Mouse (Mus musculus) ovary, adult 10 weeks (tissue): Measurements from ENCODE around the gene Olfr788. TPM values are rescaled to one million over a fixed set of nuclear protein-coding genes. Genes with fewer than 3 reads are reported as not detected.

Source experiments
- polyA plus RNA-seq: library from polyadenylated mRNA; stranded (reverse); fragments of 350-450 nt; fragmentation: Illumina TruSeq; extraction: RNeasy Lipid Tissue Mini Kit (QIAGEN cat#74804); gene quantifications from one replicate; pipeline ENCODE4 v1.2.3, GENCODE M21; 2014

Olfr788 gene
- not detected for polyA plus RNA-seq

GRCm38 (mm10) chr10:129470698-129471097 is at the start of gene Olfr788:
Gene Olfr788 (plus strand): TSS chr10:129470998.

GRCm38 (mm10) chr10:129427006-129427405 is 43.8 kb upstream of the Olfr788 start, which contains the start of gene Olfr786:
Gene Olfr786 (plus strand): TSS chr10:129427306.

GRCm38 (mm10) chr10:129461562-129461961 is 9.2 kb upstream of the Olfr788 start, which contains the start of gene Olfr787:
Gene Olfr787 (plus strand): TSS chr10:129461862.

GRCm38 (mm10) chr10:129484452-129484851 is 13.7 kb downstream of the Olfr788 start, which contains the start of gene Olfr789:
Gene Olfr789 (plus strand): TSS chr10:129484752.

GRCm38 (mm10) chr10:129498192-129498591 is 27.4 kb downstream of the Olfr788 start, which contains the start of gene Olfr790:
Gene Olfr790 (plus strand): TSS chr10:129498492.

GRCm38 (mm10) chr10:129521492-129521891 is 50.7 kb downstream of the Olfr788 start, which contains the start of gene Olfr791:
Gene Olfr791 (plus strand): TSS chr10:129521792.

Other genes starting within 250 kb of the Olfr788 start
- gene Olfr774, start 234.8 kb upstream of the Olfr788 start, polyA plus RNA-seq, result not detected
- not detected for gene Olfr775, start 222.6 kb upstream of the Olfr788 start, polyA plus RNA-seq
- not detected for gene Olfr776, start 211.9 kb upstream of the Olfr788 start, polyA plus RNA-seq
- gene Olfr777, start 199.5 kb upstream of the Olfr788 start, polyA plus RNA-seq, result not detected
- not detected for gene Olfr780, start 152.9 kb upstream of the Olfr788 start, polyA plus RNA-seq
- not detected for gene Olfr781, start 142.1 kb upstream of the Olfr788 start, polyA plus RNA-seq
- gene Olfr782, start 122.1 kb upstream of the Olfr788 start, polyA plus RNA-seq, result not detected
- gene Olfr784, start 86.9 kb upstream of the Olfr788 start, polyA plus RNA-seq, result not detected
- gene Olfr785, start 65.6 kb upstream of the Olfr788 start, polyA plus RNA-seq, result not detected
- gene Olfr786, start 43.7 kb upstream of the Olfr788 start, polyA plus RNA-seq, result not detected
- gene Olfr787, start 9.1 kb upstream of the Olfr788 start, polyA plus RNA-seq, result not detected
- gene Olfr789, start 13.8 kb downstream of the Olfr788 start, polyA plus RNA-seq, result not detected
- gene Olfr790, start 27.5 kb downstream of the Olfr788 start, polyA plus RNA-seq, result not detected
- not detected for gene Olfr791, start 50.8 kb downstream of the Olfr788 start, polyA plus RNA-seq
- 0.20 TPM for gene Olfr792, start 68.2 kb downstream of the Olfr788 start, polyA plus RNA-seq
- not detected for gene Olfr794, start 96.7 kb downstream of the Olfr788 start, polyA plus RNA-seq
- not detected for gene Olfr796, start 141.6 kb downstream of the Olfr788 start, polyA plus RNA-seq
- not detected for gene Olfr798, start 156.9 kb downstream of the Olfr788 start, polyA plus RNA-seq
- gene Olfr799, start 166.5 kb downstream of the Olfr788 start, polyA plus RNA-seq, result not detected
- not detected for gene Olfr800, start 186.7 kb downstream of the Olfr788 start, polyA plus RNA-seq
- gene Olfr801, start 202.9 kb downstream of the Olfr788 start, polyA plus RNA-seq, result not detected
- not detected for gene Olfr802, start 217.2 kb downstream of the Olfr788 start, polyA plus RNA-seq
- gene Olfr803, start 223.3 kb downstream of the Olfr788 start, polyA plus RNA-seq, result not detected
- not detected for gene Olfr804, start 232.2 kb downstream of the Olfr788 start, polyA plus RNA-seq